Mouse (Mus musculus) hindbrain, embryonic 14.5 days (tissue): ENCODE data around the gene Rbms3. TPM values are rescaled to one million over a fixed set of nuclear protein-coding genes. Genes with fewer than 3 reads are reported as not detected.

Source experiments
- ATAC-seq: fragments of 200-750 bp; cut with Nextera tagmentation; 2 replicates; pipeline ENCODE4 v1.8.0; 2017; ENCODE audit warnings: moderate number of reproducible peaks, mild to moderate bottlenecking, moderate TSS enrichment, moderate library complexity; ENCODE audit not compliant: low FRiP score
- DNase-seq: peaks from one replicate; pipeline ENCODE4 v3.0.0-alpha.2; 2015; ENCODE audit warnings: low spot score
- H3K27ac ChIP-seq: fragments of 300-500 bp; sonication (generic); 2 replicates; pipeline ENCODE4 v1.5.1; 2014; ENCODE audit warnings: mild to moderate bottlenecking, moderate library complexity
- H3K27me3 ChIP-seq: fragments of 300-500 bp; sonication (generic); 2 replicates; pipeline ENCODE4 v1.6.1; 2014; ENCODE audit warnings: mild to moderate bottlenecking, low read length, mixed read lengths; ENCODE audit not compliant: control insufficient read depth, insufficient read depth
- H3K36me3 ChIP-seq: fragments of 300-500 bp; sonication (generic); replicated peaks from 2 replicates; pipeline ENCODE4 v1.6.1; 2014; ENCODE audit not compliant: control insufficient read depth, insufficient read depth
- H3K4me1 ChIP-seq: fragments of 300-500 bp; sonication (generic); replicated peaks from 2 replicates; pipeline ENCODE4 v1.6.1; 2014; ENCODE audit warnings: antibody characterized with exemption, low read length, mixed read lengths; ENCODE audit not compliant: control insufficient read depth, insufficient read depth
- H3K4me2 ChIP-seq: fragments of 300-500 bp; sonication (generic); replicated peaks from 2 replicates; pipeline ENCODE4 v1.6.1; 2014; ENCODE audit warnings: mild to moderate bottlenecking, moderate library complexity
- H3K4me3 ChIP-seq: fragments of 300-500 bp; sonication (generic); replicated peaks from 2 replicates; pipeline ENCODE4 v1.5.1; 2014; ENCODE audit warnings: mild to moderate bottlenecking, low read length
- H3K9ac ChIP-seq: fragments of 300-500 bp; sonication (generic); 2 replicates; pipeline ENCODE4 v1.6.1; 2014
- H3K9me3 ChIP-seq: fragments of 300-500 bp; sonication (generic); 2 replicates; pipeline ENCODE4 v1.6.1; 2016; ENCODE audit warnings: low read length; ENCODE audit not compliant: control insufficient read depth
- WGBS: fragments of 180-500 bp; shearing (Covaris S2); extraction: QIAGEN DNeasy Blood & Tissue Kit; methylation state at CpG from one replicate; pipeline ENCODE4 v1.1.7; 2014; 5-methylcytosine and 5-hydroxymethylcytosine counted together
- polyA plus RNA-seq: library from polyadenylated mRNA; unstranded; fragments of >200 nt; fragmentation: Nextera tagmentation; extraction: Ambion mirVana; gene quantifications from 2 replicates; pipeline ENCODE4 v1.2.1, GENCODE M21; 2014

The Rbms3 gene
- polyA plus RNA-seq, 1 experiment from 2014 or later = 83.7 TPM

DNA sequence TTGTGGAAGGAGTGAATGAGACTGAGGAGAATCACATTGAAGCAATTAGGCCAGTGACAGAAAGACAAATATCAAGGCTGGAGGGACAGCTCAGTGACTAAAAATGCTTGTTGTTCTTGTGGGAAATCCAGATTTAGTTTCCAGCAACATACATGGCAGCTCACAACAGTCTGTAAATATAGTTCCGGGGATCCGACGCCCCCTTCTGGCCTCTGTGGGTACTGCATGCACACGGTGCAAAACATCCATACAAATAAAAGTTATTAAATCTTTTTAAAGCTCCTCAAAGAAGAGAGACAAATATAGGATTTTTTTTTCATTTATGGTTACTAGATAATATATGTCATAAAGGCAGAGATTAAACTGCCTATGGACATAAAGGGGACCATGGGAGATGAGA is 722.8 kb downstream of the Rbms3 start:
- Histone ChIP-seq H3K27ac (no peak overlapping the region), H3K36me3 (no peaks in the 10 kb centered on the region), H3K4me3 (no peak overlapping the region), H3K9ac (no peak overlapping the region), H3K27me3 (no peaks in the 10 kb centered on the region), H3K4me1 (no peaks in the 10 kb centered on the region), H3K4me2 (no peak overlapping the region), H3K9me3 (no peaks in the 10 kb centered on the region)
- 69% methylated on average over 4 of the region's 4 CpGs for WGBS
- ATAC-seq (no peak), DNase-seq (no peak)

DNA sequence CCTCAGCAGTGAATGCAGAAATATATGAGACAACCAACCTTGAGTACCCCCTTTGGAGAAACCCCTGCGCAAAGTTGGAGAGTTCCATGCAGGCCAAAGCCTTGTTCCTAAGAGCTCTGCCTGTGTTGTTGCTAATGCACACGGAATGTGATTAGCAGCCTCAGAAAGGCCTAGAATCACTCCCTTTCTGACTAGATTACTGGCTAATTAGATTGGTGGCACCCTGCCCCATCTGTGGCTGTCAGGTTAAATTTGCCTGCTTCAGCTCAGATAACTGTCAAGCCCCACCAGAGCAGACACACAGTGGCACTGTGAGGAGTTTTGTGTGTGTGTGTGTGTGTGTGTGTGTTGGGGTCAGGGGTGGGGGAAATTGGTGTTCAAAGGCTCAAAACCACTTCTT is 724.1 kb downstream of the Rbms3 start:
- Histone ChIP-seq H3K9ac (no peak overlapping the region), H3K9me3 (no peaks in the 10 kb centered on the region), H3K4me3 (no peak overlapping the region), H3K27me3 (no peaks in the 10 kb centered on the region), H3K36me3 (no peaks in the 10 kb centered on the region), H3K27ac (no peak overlapping the region), H3K4me1 (no peaks in the 10 kb centered on the region), H3K4me2 (no peak overlapping the region)
- no peak for ATAC-seq
- WGBS = 59% methylated on average over 2 of the region's 2 CpGs
- peak; percentile 38 for DNase-seq

DNA sequence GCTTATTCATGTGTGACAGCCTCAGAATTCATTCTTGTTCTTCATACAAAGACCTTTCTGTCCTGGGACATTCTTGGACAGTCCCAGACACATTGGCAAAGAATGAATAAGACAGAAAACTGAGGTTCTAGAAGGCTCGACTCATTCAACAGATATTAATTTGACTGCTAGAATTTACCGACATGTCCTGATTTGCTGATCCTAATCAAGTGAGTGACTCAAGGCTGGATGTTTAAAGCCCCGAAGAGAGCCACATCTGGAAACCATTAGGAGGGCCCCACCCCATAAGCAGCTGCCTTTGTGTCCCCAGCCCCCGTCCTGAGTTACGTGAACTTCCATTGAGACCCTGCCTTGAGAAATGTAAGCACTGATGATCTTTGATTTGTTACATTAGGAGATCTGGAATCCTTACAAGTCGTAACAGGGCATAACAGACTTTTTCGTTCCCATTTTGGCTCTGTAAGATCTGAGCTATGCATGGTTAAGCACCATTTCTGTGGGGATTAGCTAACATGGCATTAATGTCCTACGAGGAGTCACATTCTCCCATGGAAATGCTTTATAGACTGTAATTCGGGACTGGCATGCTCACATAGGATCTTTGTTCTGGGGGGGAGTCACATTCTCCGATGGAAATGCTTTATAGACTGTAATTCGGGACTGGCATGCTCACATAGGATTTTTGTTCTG is 726.3 kb downstream of the Rbms3 start:
- Histone ChIP-seq H3K27me3 (no peaks in the 10 kb centered on the region), H3K36me3 (no peaks in the 10 kb centered on the region), H3K4me1 (0 out of 2 replicates have a peak, but pooled peaks cover 6% of the 10 kb centered on the region), H3K9me3 (no peaks in the 10 kb centered on the region), H3K4me3 (no peak overlapping the region), H3K4me2 (no peak overlapping the region), H3K27ac (no peak overlapping the region), H3K9ac (no peak overlapping the region)
- WGBS = 67% methylated on average over 11 of the region's 11 CpGs
- ATAC-seq = no peak
- no peak for DNase-seq

DNA sequence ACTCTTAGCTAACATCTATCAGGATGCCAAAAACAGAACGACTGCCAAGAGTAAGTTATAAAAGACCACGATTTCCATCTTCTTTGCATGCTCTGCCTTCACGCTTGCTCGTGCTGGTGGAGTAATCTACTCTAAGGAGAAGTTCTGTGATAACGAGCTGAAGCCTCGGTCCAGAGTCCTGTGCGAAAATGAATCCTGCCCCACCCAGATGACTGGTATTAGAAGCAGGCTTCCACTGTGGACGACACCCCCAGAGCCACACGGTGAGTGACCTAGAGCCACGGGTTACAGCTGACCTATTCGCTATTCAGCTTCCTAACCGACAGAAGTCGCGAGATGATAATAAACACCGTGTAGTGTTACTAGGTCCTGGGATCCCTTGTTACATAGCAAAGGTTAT is 730.3 kb downstream of the Rbms3 start:
- no peaks in the 10 kb centered on the region for H3K36me3 ChIP-seq
- DNase-seq = no peak
- no peak overlapping the region for H3K4me2 ChIP-seq
- no peak for ATAC-seq
- WGBS = 84% methylated on average over 15 of the region's 15 CpGs
- no peak overlapping the region for H3K27ac ChIP-seq
- no peaks in the 10 kb centered on the region for H3K9me3 ChIP-seq
- no peak overlapping the region for H3K9ac ChIP-seq
- H3K27me3 ChIP-seq = no peaks in the 10 kb centered on the region
- 0 out of 2 replicates have a peak, but pooled peaks cover 6% of the 10 kb centered on the region for H3K4me1 ChIP-seq
- no peak overlapping the region for H3K4me3 ChIP-seq

DNA sequence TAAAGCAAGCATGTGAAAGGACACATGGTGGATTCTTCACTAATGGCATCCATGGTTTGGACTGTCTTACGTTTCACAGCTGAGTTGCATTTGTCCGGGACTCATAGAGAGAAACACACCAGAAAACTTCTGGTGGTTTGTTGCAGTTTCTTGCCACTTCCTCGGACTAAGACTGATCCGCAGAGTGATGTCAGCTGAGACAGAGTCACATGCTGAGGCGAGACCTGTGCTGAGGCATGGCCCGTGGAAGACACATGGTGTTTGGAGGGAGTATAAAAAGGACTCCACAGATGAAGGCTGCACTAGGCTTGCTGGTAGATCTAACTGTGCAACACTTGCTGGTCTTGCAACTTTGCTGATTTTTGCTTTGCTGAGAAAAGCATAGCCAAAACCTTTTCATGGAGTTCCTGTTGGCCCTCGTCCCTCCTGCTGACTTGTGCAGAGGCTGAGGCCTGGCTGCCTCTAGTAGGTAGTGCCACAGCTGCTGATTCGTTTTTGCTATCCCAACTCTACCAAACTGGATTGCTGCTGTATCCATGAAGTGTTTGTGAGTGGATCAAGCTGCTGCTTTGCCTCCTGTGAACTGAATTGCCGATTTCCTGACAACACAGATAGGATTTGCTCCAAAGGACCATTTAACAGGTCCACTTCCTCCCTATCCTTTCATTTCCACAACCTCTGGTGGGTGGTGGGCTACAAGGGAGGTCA is 742.6 kb downstream of the Rbms3 start:
- H3K27me3 ChIP-seq = no peaks in the 10 kb centered on the region
- WGBS = 88% methylated on average over 9 of the region's 9 CpGs
- 0 out of 2 replicates have a peak, but pooled peaks cover 4% of the 10 kb centered on the region for H3K4me1 ChIP-seq
- no peaks in the 10 kb centered on the region for H3K36me3 ChIP-seq
- no peak overlapping the region for H3K27ac ChIP-seq
- no peak overlapping the region for H3K4me2 ChIP-seq
- H3K9ac ChIP-seq = no peak overlapping the region
- H3K9me3 ChIP-seq = no peaks in the 10 kb centered on the region
- DNase-seq (no peak), ATAC-seq (no peak)
- no peak overlapping the region for H3K4me3 ChIP-seq

DNA sequence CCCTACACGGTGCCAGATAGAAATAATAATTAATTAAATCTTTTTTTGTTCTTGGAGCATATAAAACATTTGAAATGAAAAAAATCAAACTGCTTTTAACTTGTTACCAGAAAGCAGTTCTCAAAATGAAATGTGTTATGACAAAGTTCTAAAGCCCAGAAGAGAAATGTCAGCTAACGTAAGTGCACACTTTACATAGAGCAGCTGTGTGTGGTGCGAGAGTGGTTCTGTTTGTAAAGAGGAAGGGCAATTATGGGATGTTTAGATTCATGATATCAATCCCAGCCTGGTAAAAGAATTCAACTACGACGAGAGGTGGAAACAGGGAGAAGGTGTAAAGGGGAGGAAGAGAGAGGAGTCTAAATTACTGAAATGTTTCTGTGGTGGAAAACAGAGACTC is 744.1 kb downstream of the Rbms3 start:
- H3K9ac ChIP-seq = no peak overlapping the region
- H3K36me3 ChIP-seq = no peaks in the 10 kb centered on the region
- no peak overlapping the region for H3K4me2 ChIP-seq
- H3K4me1 ChIP-seq = 0 out of 2 replicates have a peak, but pooled peaks cover under 1% of the 10 kb centered on the region
- H3K27me3 ChIP-seq = no peaks in the 10 kb centered on the region
- H3K4me3 ChIP-seq = no peak overlapping the region
- no peak for DNase-seq
- ATAC-seq = no peak
- H3K27ac ChIP-seq = no peak overlapping the region
- H3K9me3 ChIP-seq = no peaks in the 10 kb centered on the region
- 80% methylated on average over 5 of the region's 5 CpGs for WGBS

DNA sequence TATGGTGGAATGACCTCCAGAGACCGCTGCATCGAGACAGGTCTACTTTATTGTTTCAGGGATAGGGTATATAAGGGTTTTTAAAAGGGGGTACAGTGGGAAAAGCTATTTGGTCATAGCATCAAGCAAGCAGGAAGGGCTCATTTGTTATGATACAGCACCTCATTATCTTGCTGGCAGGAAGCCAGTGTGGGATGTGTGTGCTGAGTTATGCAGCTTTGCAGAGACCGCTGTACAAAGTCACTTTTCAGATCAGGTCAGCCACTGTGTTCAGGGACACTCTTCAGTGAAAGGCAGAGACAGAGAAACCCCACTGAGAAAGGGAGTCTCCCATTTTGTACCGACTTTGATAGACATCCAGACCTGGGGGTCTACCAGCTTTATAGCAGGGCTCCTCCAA is 749.2 kb downstream of the Rbms3 start:
- Histone ChIP-seq H3K4me3 (no peak overlapping the region), H3K27ac (no peak overlapping the region), H3K4me2 (no peak overlapping the region), H3K36me3 (no peaks in the 10 kb centered on the region), H3K27me3 (no peaks in the 10 kb centered on the region), H3K9ac (no peak overlapping the region), H3K9me3 (no peaks in the 10 kb centered on the region; the same call in 1 of the 2 replicates), H3K4me1 (0 out of 2 replicates have a peak, but pooled peaks cover 3% of the 10 kb centered on the region)
- WGBS = 71% methylated on average over 4 of the region's 4 CpGs
- no peak for ATAC-seq
- DNase-seq = peak; percentile 52

DNA sequence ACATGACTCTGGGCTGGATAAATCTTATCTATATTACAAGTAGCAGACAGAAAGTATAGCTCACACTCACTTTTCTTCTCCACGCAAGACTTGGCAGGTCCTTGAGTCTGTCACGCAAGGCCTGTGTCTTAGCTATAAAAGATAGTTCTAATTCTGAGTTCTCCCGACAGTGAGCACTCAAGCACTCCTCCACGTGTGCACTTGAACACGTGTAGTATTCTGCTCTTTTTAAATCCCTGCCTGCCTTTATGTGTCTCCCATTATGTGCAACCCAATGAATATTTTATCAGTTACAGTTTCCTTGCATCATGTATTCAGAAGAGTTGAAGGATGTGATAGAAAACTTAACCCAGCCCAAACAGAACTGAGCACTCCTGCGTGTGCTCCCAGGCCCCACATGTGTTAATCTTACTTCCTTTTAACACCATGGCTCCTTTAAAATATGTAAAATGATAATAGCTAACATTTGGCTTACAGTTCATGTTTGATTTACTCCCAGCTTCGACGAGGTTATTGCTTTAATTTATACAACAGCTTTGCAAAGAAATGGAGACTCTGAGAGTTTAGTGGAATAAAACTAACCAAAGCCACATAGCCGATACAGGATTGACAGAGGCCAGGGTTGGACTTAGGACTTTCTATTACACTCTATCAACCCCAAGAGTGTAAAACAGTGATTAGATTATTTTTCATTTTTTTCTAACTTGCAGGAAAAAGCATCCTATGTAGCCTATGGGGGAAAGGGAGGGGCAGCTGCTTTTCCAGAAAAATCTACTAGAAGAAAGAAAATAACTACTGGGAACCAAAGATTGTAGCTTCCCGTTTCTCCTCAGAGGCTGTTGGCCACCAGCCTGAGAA is 749.9 kb downstream of the Rbms3 start:
- peak overlapping the region; percentile 32; the same call in 1 of the 2 replicates for H3K27ac ChIP-seq
- H3K9me3 ChIP-seq = no peaks in the 10 kb centered on the region; the same call in 1 of the 2 replicates
- no peak for DNase-seq
- H3K4me2 ChIP-seq = no peak overlapping the region
- ATAC-seq = no peak
- H3K27me3 ChIP-seq = no peaks in the 10 kb centered on the region
- H3K9ac ChIP-seq = no peak overlapping the region
- H3K36me3 ChIP-seq = no peaks in the 10 kb centered on the region
- H3K4me1 ChIP-seq = 0 out of 2 replicates have a peak, but pooled peaks cover 3% of the 10 kb centered on the region
- H3K4me3 ChIP-seq = no peak overlapping the region
- 85% methylated on average over 10 of the region's 10 CpGs for WGBS

DNA sequence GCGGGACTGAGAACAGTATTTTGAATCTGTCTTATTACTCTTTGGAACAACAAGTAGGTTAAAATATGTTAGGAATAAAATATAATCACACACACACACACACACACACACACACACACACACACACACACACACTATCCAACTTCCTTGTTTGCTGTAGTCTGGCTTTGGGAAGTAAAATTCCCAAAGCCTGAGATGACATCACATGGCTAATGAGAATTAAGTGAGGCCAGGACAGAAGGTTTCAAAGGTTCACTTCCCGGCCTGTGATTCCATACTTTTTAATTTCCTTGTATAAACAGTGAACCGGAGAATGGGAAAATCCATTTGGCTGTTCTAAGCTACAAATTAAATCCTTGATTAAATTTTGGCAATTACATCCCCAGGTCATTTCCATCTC is 752.9 kb downstream of the Rbms3 start:
- no peak for ATAC-seq
- no peak for DNase-seq
- H3K9me3 ChIP-seq = no peaks in the 10 kb centered on the region; the same call in 1 of the 2 replicates
- no peak overlapping the region for H3K9ac ChIP-seq
- H3K27me3 ChIP-seq = no peaks in the 10 kb centered on the region
- H3K27ac ChIP-seq = no peak overlapping the region
- no peaks in the 10 kb centered on the region for H3K36me3 ChIP-seq
- no peak overlapping the region for H3K4me2 ChIP-seq
- 68% methylated on average over 3 of the region's 3 CpGs for WGBS
- H3K4me3 ChIP-seq = no peak overlapping the region
- H3K4me1 ChIP-seq = 0 out of 2 replicates have a peak, but pooled peaks cover 3% of the 10 kb centered on the region
